Mouse (Mus musculus): ENCODE results near the gene Fkbp5.
"Not testable (repeated sequence)": the region's sequence is repeated elsewhere in the genome, so short reads cannot be mapped to it uniquely, and the experiment has no call there.

GRCm38 (mm10) chr17:28358576-28359261 lies 158.6 kb downstream of the Fkbp5 start:
- not testable (repeated sequence) for TF ChIP-seq CTCF (conservative IDR thresholded peaks at IDR 0.05 in 1 of 2, IDR thresholded peaks at IDR 0.05 in 1 of 2; ENCODE audit: low read depth in 2 of 2, low read length in 2 of 2); EP300 (IDR thresholded peaks at IDR 0.05; ENCODE audit: low read length); USF1 (IDR thresholded peaks at IDR 0.05; ENCODE audit: low read depth, low read length)
